In genomic region chr10:70031942-70032341, GRCm38 (mm10) we compare ENCODE assay signal across 16 mouse cellular contexts.
DNase-seq lines count a peak whose midpoint lies in the region; ATAC-seq and TF ChIP-seq lines count a peak whose summit lies in the region.
"Had no signal": no experiment of that assay in that cellular context is flagged by ENCODE, and none has a peak within 500 bp of the region (broad histone marks: within the 10 kb centered on the region; RNA-seq: fewer than 3 reads in every experiment).

No protein-coding gene starts in this region.

- no peak overlapping the region for H3K27ac ChIP-seq in hindbrain, embryonic 16.5 days (ENCODE audit: low read depth, low read length)
- H3K27ac ChIP-seq in hindbrain, embryonic 11.5 days (ENCODE audit: low read depth, low read length) = no peak overlapping the region
- no peak overlapping the region for H3K27ac ChIP-seq in CH12.LX (ENCODE audit: insufficient read depth, low read depth)
- H3K27ac ChIP-seq in liver, embryonic 12.5 days = no peak overlapping the region
- H3K27ac ChIP-seq: hindbrain, embryonic 12.5 days; liver, embryonic 13.5 days; midbrain, embryonic 10.5 days had no signal

- H3K4me2 ChIP-seq in hindbrain, embryonic 16.5 days (ENCODE audit: low read length) = no peak overlapping the region
- no peak overlapping the region for H3K4me2 ChIP-seq in hindbrain, embryonic 11.5 days (replicated peaks; ENCODE audit: low read depth, low read length)
- H3K4me2 ChIP-seq in CH12.LX (ENCODE audit: insufficient read depth, low read depth, poor library complexity, severe bottlenecking) = no peak overlapping the region
- H3K4me2 ChIP-seq in liver, embryonic 12.5 days = no peak overlapping the region
- H3K4me2 ChIP-seq: heart, embryonic 11.5 days; hindbrain, embryonic 12.5 days; liver, embryonic 13.5 days had no signal

- H3K9me3 ChIP-seq in hindbrain, embryonic 16.5 days (ENCODE audit: control insufficient read depth, low read length) = peaks cover 2% of the 10 kb centered on the region; the same call in 1 of the 2 replicates
- H3K9me3 ChIP-seq in hindbrain, embryonic 11.5 days (ENCODE audit: control insufficient read depth, low read length) = no peaks in the 10 kb centered on the region
- H3K9me3 ChIP-seq in CH12.LX (replicated peaks; ENCODE audit: low read length) = peaks cover 3% of the 10 kb centered on the region
- no peaks in the 10 kb centered on the region for H3K9me3 ChIP-seq in liver, embryonic 12.5 days (replicated peaks)
- H3K9me3 ChIP-seq: hindbrain, embryonic 12.5 days; liver, embryonic 13.5 days; midbrain, embryonic 10.5 days had no signal

- TF ChIP-seq CTCF in CH12.LX (conservative IDR thresholded peaks at IDR 0.05 in 1 of 2, IDR thresholded peaks at IDR 0.05 in 1 of 2; ENCODE audit: low read depth in 2 of 2, low read length in 2 of 2) = no peak

- no peak for TF ChIP-seq POLR2A in CH12.LX (IDR thresholded peaks at IDR 0.05; ENCODE audit: low read depth, low read length)

- dilution Hi-C loops in CH12.LX (cut with MboI; ENCODE audit: extremely low pct_ligation_motif_present, extremely low pct_unique_long_range_greater_than_20kb, low sequenced_read_pairs) = no loop called here

- in situ Hi-C loops in CH12.LX (cut with MboI; ENCODE audit: low pct_ligation_motif_present, low pct_unique_long_range_greater_than_20kb, low sequenced_read_pairs) = no loop called here

- no peaks in the 10 kb centered on the region for H3K79me2 ChIP-seq in CH12.LX (replicated peaks; ENCODE audit: control insufficient read depth, extremely low read depth, insufficient read depth, poor library complexity, severe bottlenecking)

- TF ChIP-seq EP300 in CH12.LX (IDR thresholded peaks at IDR 0.05; ENCODE audit: low read length) = no peak

- no peaks in the 10 kb centered on the region for H3K4me1 ChIP-seq in hindbrain, embryonic 16.5 days (ENCODE audit: control insufficient read depth, insufficient read depth, low read depth, low read length)
- H3K4me1 ChIP-seq in hindbrain, embryonic 11.5 days (replicated peaks; ENCODE audit: control insufficient read depth, insufficient read depth, low read length) = no peaks in the 10 kb centered on the region
- peaks cover 4 to 18% of the 10 kb centered on the region in 2 experiments for H3K4me1 ChIP-seq in CH12.LX (ENCODE audit: control insufficient read depth in 1 of 2, insufficient read depth in 2 of 2)
- H3K4me1 ChIP-seq in liver, embryonic 12.5 days = no peaks in the 10 kb centered on the region
- H3K4me1 ChIP-seq: hindbrain, embryonic 12.5 days; liver, embryonic 13.5 days; midbrain, embryonic 10.5 days had no signal

- H3K9ac ChIP-seq in hindbrain, embryonic 16.5 days (ENCODE audit: low read depth, low read length) = no peak overlapping the region
- no peak overlapping the region for H3K9ac ChIP-seq in hindbrain, embryonic 11.5 days (ENCODE audit: low read depth, low read length)
- H3K9ac ChIP-seq in CH12.LX (ENCODE audit: insufficient read depth, low read depth) = no peak overlapping the region
- H3K9ac ChIP-seq in liver, embryonic 12.5 days = no peak overlapping the region
- H3K9ac ChIP-seq: hindbrain, embryonic 12.5 days; liver, embryonic 13.5 days had no signal

- DNase-seq in hindbrain, embryonic 11.5 days (ENCODE audit: low spot score) = no peak
- DNase-seq in 3T3-L1 (ENCODE audit: low read depth, low spot score) = peak; percentile 39
- peak; percentile 44 for DNase-seq in CH12.LX (ENCODE audit: extremely low read depth)
- peak; percentile 82 for DNase-seq in brain, adult 2 months (ENCODE audit: low read depth, low spot score)
- DNase-seq: cerebellum, adult 18-20 months; kidney, adult 8-10 months; liver, embryonic 13.5 days; lung, postnatal 14 days; thymus, postnatal 36 days had no signal

- H3K4me3 ChIP-seq in hindbrain, embryonic 16.5 days (ENCODE audit: low read length) = no peak overlapping the region
- no peak overlapping the region for H3K4me3 ChIP-seq in hindbrain, embryonic 11.5 days (ENCODE audit: low read depth, low read length)
- no peak overlapping the region for H3K4me3 ChIP-seq in CH12.LX (replicated peaks in 1 of 3; ENCODE audit: low read depth in 2 of 3, low read length in 2 of 3, poor library complexity in 1 of 3)
- H3K4me3 ChIP-seq in liver, embryonic 12.5 days = no peak overlapping the region
- H3K4me3 ChIP-seq: hindbrain, embryonic 12.5 days; liver, embryonic 13.5 days; midbrain, embryonic 10.5 days had no signal

- 81% methylated on average over 8 of the region's 8 CpGs for WGBS in hindbrain, embryonic 16.5 days
- WGBS in hindbrain, embryonic 11.5 days = 92% methylated on average over 8 of the region's 8 CpGs
- 78% methylated on average over 8 of the region's 8 CpGs for WGBS in liver, embryonic 12.5 days (ENCODE audit: insufficient replicate concordance)

- TF ChIP-seq RAD21 in CH12.LX (IDR thresholded peaks at IDR 0.05; ENCODE audit: low read depth, low read length) = no peak

- H3K27me3 ChIP-seq in hindbrain, embryonic 16.5 days (replicated peaks; ENCODE audit: control insufficient read depth, insufficient read depth, low read length) = no peaks in the 10 kb centered on the region
- H3K27me3 ChIP-seq in hindbrain, embryonic 11.5 days (ENCODE audit: control insufficient read depth, insufficient read depth, low read length) = no peaks in the 10 kb centered on the region
- H3K27me3 ChIP-seq in CH12.LX (replicated peaks) = peaks cover 1% of the 10 kb centered on the region
- no peaks in the 10 kb centered on the region for H3K27me3 ChIP-seq in liver, embryonic 12.5 days (replicated peaks)
- H3K27me3 ChIP-seq: hindbrain, embryonic 12.5 days; liver, embryonic 13.5 days had no signal

- ATAC-seq in hindbrain, embryonic 16.5 days = 0 out of 2 replicates have a peak, but pooled peaks have one; percentile 24
- ATAC-seq in hindbrain, embryonic 11.5 days (ENCODE audit: low FRiP score) = no peak
- no peak for ATAC-seq in granulocyte monocyte progenitor cell, adult 5-6 weeks (replicated peaks; ENCODE audit: poor library complexity, severe bottlenecking)
- no peak for ATAC-seq in inflammation-experienced regulatory T-cells, adult 6 months
- no peak for ATAC-seq in liver, embryonic 12.5 days

- H3K36me3 ChIP-seq in hindbrain, embryonic 16.5 days (ENCODE audit: control insufficient read depth, insufficient read depth, low read length) = no peaks in the 10 kb centered on the region
- no peaks in the 10 kb centered on the region for H3K36me3 ChIP-seq in hindbrain, embryonic 11.5 days (ENCODE audit: control insufficient read depth, insufficient read depth, low read length)
- no peaks in the 10 kb centered on the region for H3K36me3 ChIP-seq in CH12.LX (replicated peaks in 1 of 2; ENCODE audit: control insufficient read depth in 1 of 2, insufficient read depth in 1 of 2, low read length in 1 of 2)
- H3K36me3 ChIP-seq in liver, embryonic 12.5 days = no peaks in the 10 kb centered on the region
- H3K36me3 ChIP-seq: liver, embryonic 13.5 days; midbrain, embryonic 10.5 days had no signal

TF ChIP-seq in CH12.LX, 34 proteins besides CTCF, POLR2A, EP300 and RAD21:
- TF ChIP-seq TCF12 (IDR thresholded peaks at IDR 0.05; ENCODE audit: low read depth, low read length) (peak; percentile 54; the same call in 1 of the 2 replicates), CHD1 (IDR thresholded peaks at IDR 0.05; ENCODE audit: low read depth, low read length) (no peak), KAT2A (IDR thresholded peaks at IDR 0.05; ENCODE audit: insufficient replicate concordance, low read length) (no peak), ZMIZ1 (IDR thresholded peaks at IDR 0.05; ENCODE audit: low read depth, low read length) (no peak), BHLHE40 (IDR thresholded peaks at IDR 0.05; ENCODE audit: low read depth, low read length) (peak; percentile 88), ETS1 (conservative IDR thresholded peaks at IDR 0.05; ENCODE audit: low read depth, low read length) (peak; percentile 69)
